Mouse (Mus musculus): ENCODE measurements around the gene Olfr1335. TPM values are rescaled to one million over a fixed set of nuclear protein-coding genes. Genes with fewer than 3 reads are reported as not detected.
A peak's percentile ranks its signal among the peaks of the same experiment; 100 is the strongest.

Olfr1335 gene
- total RNA-seq (2021): not detected

GRCm38 (mm10) chr4:118809844-118810243 lies at the start of gene Olfr1335:
Olfr1335 (minus strand) TSS chr4:118809944.
- DNase-seq: no peak

- DNase-seq: no peak
Observed at GRCm38 (mm10) chr4:118836179-118836578, 26.4 kb upstream of the Olfr1335 start, which contains the start of gene Olfr1333. Olfr1333 (minus strand) TSS chr4:118836279.

GRCm38 (mm10) chr4:118818921-118819320 lies 9.2 kb upstream of the Olfr1335 start:
- no peak for DNase-seq

GRCm38 (mm10) chr4:118792796-118793195 lies 16.9 kb downstream of the Olfr1335 start:
- DNase-seq: peak; percentile 17

GRCm38 (mm10) chr4:118782486-118782885 lies 27.3 kb downstream of the Olfr1335 start, which contains the start of gene Olfr1337:
Olfr1337 (minus strand) TSS chr4:118782586.
- no peak for DNase-seq

Other genes with a start within 250 kb of the Olfr1335 start
- under 1 TPM in 1 of 2 experiments, not detected in 1; 0.18 TPM for gene Cfap57, start 189.2 kb downstream of the Olfr1335 start, total RNA-seq (2021)
- gene Ebna1bp2, start 189.1 kb downstream of the Olfr1335 start, total RNA-seq (2021): 10 to 100 TPM; 43.0 to 51.1 TPM
- gene Olfr62, start 151.0 kb downstream of the Olfr1335 start, total RNA-seq (2021): not detected
- not detected for gene Olfr1342, start 117.2 kb downstream of the Olfr1335 start, total RNA-seq (2021)
- not detected for gene Olfr1341, start 106.4 kb downstream of the Olfr1335 start, total RNA-seq (2021)
- gene Olfr1340, start 89.8 kb downstream of the Olfr1335 start, total RNA-seq (2021): not detected
- gene Olfr1339, start 77.8 kb downstream of the Olfr1335 start, total RNA-seq (2021): not detected
- gene Olfr1338, start 51.2 kb downstream of the Olfr1335 start, total RNA-seq (2021): not detected
- gene Olfr1337, start 27.4 kb downstream of the Olfr1335 start, total RNA-seq (2021): not detected
- not detected for gene Olfr1333, start 26.3 kb upstream of the Olfr1335 start, total RNA-seq (2021)
- gene Olfr1331, start 54.7 kb upstream of the Olfr1335 start, total RNA-seq (2021): not detected
- not detected for gene Olfr1330, start 78.7 kb upstream of the Olfr1335 start, total RNA-seq (2021)
- gene Olfr1329, start 107.5 kb upstream of the Olfr1335 start, total RNA-seq (2021): not detected
- not detected for gene Olfr1328, start 128.7 kb upstream of the Olfr1335 start, total RNA-seq (2021)
- not detected for gene Lao1, start 151.6 kb upstream of the Olfr1335 start, total RNA-seq (2021)